19 mouse cellular contexts compared by ENCODE assay signal in genomic region chr3:136749477-136749797, GRCm38 (mm10).
"Had no signal": no experiment of that assay in that cellular context is flagged by ENCODE, and none has a peak within 500 bp of the region (broad histone marks: within the 10 kb centered on the region; RNA-seq: fewer than 3 reads in every experiment).

No protein-coding gene starts in this region.

- H3K9ac ChIP-seq: liver, postnatal 0 days; lung, embryonic 15.5 days; midbrain, embryonic 13.5 days; midbrain, embryonic 15.5 days; neural tube, embryonic 12.5 days had no signal

- H3K27me3 ChIP-seq: lung, embryonic 15.5 days; megakaryocyte, embryonic 14.5 days; midbrain, embryonic 13.5 days; midbrain, embryonic 15.5 days; neural tube, embryonic 12.5 days had no signal

- H3K27ac ChIP-seq: lung, embryonic 15.5 days; macrophage; midbrain, embryonic 13.5 days; midbrain, embryonic 15.5 days; neural tube, embryonic 12.5 days had no signal

- H3K36me3 ChIP-seq: lung, embryonic 15.5 days; midbrain, embryonic 13.5 days; midbrain, embryonic 15.5 days; neural tube, embryonic 12.5 days had no signal

- ATAC-seq: liver, postnatal 0 days; lung, postnatal 0 days; midbrain, embryonic 13.5 days; midbrain, embryonic 15.5 days had no signal

- H3K4me2 ChIP-seq: lung, embryonic 15.5 days; midbrain, embryonic 11.5 days; midbrain, embryonic 13.5 days; midbrain, embryonic 15.5 days; neural tube, embryonic 12.5 days had no signal

- H3K4me3 ChIP-seq: lung, embryonic 15.5 days; megakaryocyte, embryonic 14.5 days; midbrain, embryonic 13.5 days; midbrain, embryonic 15.5 days; neural tube, embryonic 12.5 days had no signal

- H3K9me3 ChIP-seq: lung, embryonic 15.5 days; megakaryocyte, embryonic 14.5 days; midbrain, embryonic 13.5 days; midbrain, embryonic 15.5 days; neural tube, embryonic 12.5 days had no signal

- DNase-seq: liver, postnatal 0 days; lung, adult 2 months; lung, postnatal 14 days; lung, postnatal 36 days; right cerebral cortex, adult 18-20 months; right cerebral cortex, postnatal 25 days; right cerebral cortex, postnatal 4 days; spleen, adult 18-20 months; thymus, adult 18-20 months; thymus, postnatal 14 days; thymus, postnatal 36 days had no signal
